Mouse (Mus musculus): ENCODE data around the gene Apoc3. TPM values are rescaled to one million over a fixed set of nuclear protein-coding genes. Genes with fewer than 3 reads are reported as not detected.
A peak's percentile ranks its signal among the peaks of the same experiment; 100 is the strongest.

The Apoc3 gene
- polyA plus RNA-seq, 1 experiment from 2014 or later, result not detected

DNA sequence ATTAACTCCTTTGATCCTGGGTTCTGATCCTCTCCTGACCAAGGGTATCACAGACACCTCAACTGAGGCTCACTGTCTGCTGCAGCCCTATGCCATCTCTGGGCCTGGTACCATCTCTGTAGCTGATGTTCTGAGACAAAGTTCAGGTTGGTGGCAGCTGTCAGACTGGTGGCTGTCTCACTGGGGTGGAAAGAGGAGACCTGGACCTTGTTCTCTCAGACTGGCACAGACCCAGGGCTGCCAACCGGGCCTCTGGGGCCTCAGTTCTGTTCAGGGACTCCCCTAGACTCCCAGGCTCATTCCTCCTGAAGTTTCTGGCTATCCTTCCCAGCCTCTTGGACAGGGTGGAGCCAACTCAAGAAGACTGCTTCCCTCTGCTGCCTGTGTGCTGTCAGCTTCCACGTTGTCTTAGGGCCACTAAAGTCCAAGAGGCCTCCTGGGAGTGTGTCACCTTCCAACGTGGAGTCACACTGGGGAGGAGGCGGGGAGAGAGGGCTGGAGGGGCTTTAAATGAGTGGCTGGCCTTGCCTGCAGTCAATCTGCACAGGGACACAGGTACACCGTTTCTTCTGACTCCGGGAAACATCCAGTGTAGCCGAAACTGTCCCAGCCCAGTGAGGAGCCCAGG lies 5.2 kb upstream of the Apoc3 start, which contains the start of gene Apoa4:
TSS of gene Apoa4 (plus strand) at position 171 of the 628 bp plus-strand sequence.
- Histone ChIP-seq H3K4me3 (ENCODE audit: low read depth, low read length) (no peak within 1 kb of the TSS), H3K27ac (ENCODE audit: low read depth, low read length) (no peak within 1 kb of the TSS), H3K4me1 (replicated peaks; ENCODE audit: control insufficient read depth, insufficient read depth, low read length) (no peaks in the 10 kb centered on the region), H3K36me3 (ENCODE audit: control insufficient read depth, insufficient read depth, low read length) (no peaks in the 10 kb centered on the region), H3K4me2 (ENCODE audit: low read depth, low read length, severe bottlenecking) (no peak within 1 kb of the TSS), H3K9me3 (ENCODE audit: control insufficient read depth, low read length) (no peaks in the 10 kb centered on the region), H3K9ac (ENCODE audit: low read length) (no peak within 1 kb of the TSS), H3K27me3 (ENCODE audit: control insufficient read depth, insufficient read depth, low read length) (no peaks in the 10 kb centered on the region)
- DNase-seq (ENCODE audit: low spot score) (no peak), ATAC-seq (replicated peaks; ENCODE audit: low FRiP score) (no peak)
- 72% methylated on average over 7 of the region's 7 CpGs for WGBS

DNA sequence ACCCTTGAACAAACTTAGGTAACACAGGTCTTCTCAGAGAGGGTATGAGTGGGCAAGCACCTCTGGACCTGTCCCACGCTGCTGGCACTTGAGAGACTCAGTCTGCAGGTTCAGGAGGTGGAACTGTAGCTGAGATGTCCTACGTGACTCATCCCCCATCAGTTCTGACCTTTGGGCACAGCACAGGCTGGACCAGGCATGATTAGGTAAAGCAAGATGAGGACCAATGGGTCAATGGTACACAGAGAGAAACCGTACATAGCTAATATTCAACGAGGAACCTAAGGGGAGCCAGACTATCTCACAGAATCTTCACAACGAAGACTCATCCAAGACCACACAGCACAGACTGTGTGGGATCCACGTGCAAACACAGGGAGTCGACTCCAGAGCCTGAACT lies 3.4 kb upstream of the Apoc3 start:
- no peaks in the 10 kb centered on the region for H3K36me3 ChIP-seq (ENCODE audit: control insufficient read depth, insufficient read depth, low read length)
- ATAC-seq (replicated peaks; ENCODE audit: low FRiP score) (no peak), DNase-seq (ENCODE audit: low spot score) (no peak)
- no peaks in the 10 kb centered on the region for H3K4me1 ChIP-seq (replicated peaks; ENCODE audit: control insufficient read depth, insufficient read depth, low read length)
- H3K9ac ChIP-seq (ENCODE audit: low read length), result no peak overlapping the region
- 87% methylated on average over 7 of the region's 7 CpGs for WGBS
- H3K4me3 ChIP-seq (ENCODE audit: low read depth, low read length), result no peak overlapping the region
- no peak overlapping the region for H3K4me2 ChIP-seq (ENCODE audit: low read depth, low read length, severe bottlenecking)
- no peaks in the 10 kb centered on the region for H3K9me3 ChIP-seq (ENCODE audit: control insufficient read depth, low read length)
- H3K27ac ChIP-seq (ENCODE audit: low read depth, low read length), result no peak overlapping the region
- no peaks in the 10 kb centered on the region for H3K27me3 ChIP-seq (ENCODE audit: control insufficient read depth, insufficient read depth, low read length)

DNA sequence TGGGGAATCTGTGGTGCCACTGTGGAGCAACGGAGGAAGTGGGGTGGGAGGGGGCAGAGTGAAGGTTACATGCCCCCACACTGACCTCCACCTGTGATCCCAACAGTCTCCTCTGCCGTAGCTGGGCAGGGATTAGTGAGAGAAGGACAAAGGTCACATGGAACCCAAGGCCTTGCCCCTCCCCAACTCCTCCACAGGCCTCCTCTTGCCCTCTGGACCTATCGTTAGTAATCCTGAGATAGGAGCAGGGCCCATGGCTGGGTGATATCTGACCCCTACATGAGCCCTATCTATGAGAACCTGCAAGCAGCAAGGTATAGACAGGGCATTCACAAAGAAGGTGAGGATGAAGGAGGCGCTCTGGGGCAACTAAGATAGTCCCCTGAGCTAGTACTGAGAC lies 213 bp upstream of the Apoc3 start:
- Histone ChIP-seq H3K27me3 (ENCODE audit: control insufficient read depth, insufficient read depth, low read length) (no peaks in the 10 kb centered on the region), H3K27ac (ENCODE audit: low read depth, low read length) (no peak overlapping the region)
- no peak for ATAC-seq (replicated peaks; ENCODE audit: low FRiP score)

DNA sequence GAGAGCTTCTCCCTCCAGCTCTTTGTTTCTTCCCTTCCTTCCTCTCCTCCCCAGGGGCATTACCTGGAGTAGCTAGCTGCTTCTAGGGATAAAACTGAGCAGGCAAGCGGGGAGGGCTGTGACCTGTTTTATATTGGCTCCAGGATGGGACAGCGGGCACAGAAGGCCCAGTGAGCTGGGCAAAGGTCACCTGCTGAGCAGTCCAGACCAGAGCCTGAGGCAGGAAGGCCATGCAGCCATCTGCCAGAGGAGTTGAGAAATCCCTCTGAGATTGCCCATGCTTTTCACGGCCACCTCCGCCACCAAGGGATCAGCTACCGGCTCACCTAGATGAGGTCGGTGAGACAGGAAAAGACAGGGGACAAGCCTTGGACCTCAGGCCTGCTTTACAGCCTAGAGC lies 240 bp downstream of the Apoc3 start:
- 88% methylated on average over 6 of the region's 6 CpGs for WGBS
- Histone ChIP-seq H3K4me1 (replicated peaks; ENCODE audit: control insufficient read depth, insufficient read depth, low read length) (peaks cover 5% of the 10 kb centered on the region; the same call in 1 of the 2 replicates), H3K36me3 (ENCODE audit: control insufficient read depth, insufficient read depth, low read length) (no peaks in the 10 kb centered on the region), H3K27me3 (ENCODE audit: control insufficient read depth, insufficient read depth, low read length) (no peaks in the 10 kb centered on the region), H3K4me2 (ENCODE audit: low read depth, low read length, severe bottlenecking) (no peak overlapping the region), H3K9ac (ENCODE audit: low read length) (no peak overlapping the region), H3K27ac (ENCODE audit: low read depth, low read length) (no peak overlapping the region), H3K4me3 (ENCODE audit: low read depth, low read length) (no peak overlapping the region), H3K9me3 (ENCODE audit: control insufficient read depth, low read length) (no peaks in the 10 kb centered on the region)
- DNase-seq (ENCODE audit: low spot score) (no peak), ATAC-seq (replicated peaks; ENCODE audit: low FRiP score) (no peak)

More for the DNA sequence above, 213 bp upstream of the Apoc3 start:
- Histone ChIP-seq H3K36me3 (ENCODE audit: control insufficient read depth, insufficient read depth, low read length) (no peaks in the 10 kb centered on the region), H3K4me2 (ENCODE audit: low read depth, low read length, severe bottlenecking) (no peak overlapping the region), H3K9me3 (ENCODE audit: control insufficient read depth, low read length) (no peaks in the 10 kb centered on the region), H3K9ac (ENCODE audit: low read length) (no peak overlapping the region), H3K4me1 (replicated peaks; ENCODE audit: control insufficient read depth, insufficient read depth, low read length) (peaks cover 2% of the 10 kb centered on the region; the same call in 1 of the 2 replicates), H3K4me3 (ENCODE audit: low read depth, low read length) (no peak overlapping the region)
- no peak for DNase-seq (ENCODE audit: low spot score)
- 38% methylated on average over 4 of the region's 4 CpGs for WGBS

DNA sequence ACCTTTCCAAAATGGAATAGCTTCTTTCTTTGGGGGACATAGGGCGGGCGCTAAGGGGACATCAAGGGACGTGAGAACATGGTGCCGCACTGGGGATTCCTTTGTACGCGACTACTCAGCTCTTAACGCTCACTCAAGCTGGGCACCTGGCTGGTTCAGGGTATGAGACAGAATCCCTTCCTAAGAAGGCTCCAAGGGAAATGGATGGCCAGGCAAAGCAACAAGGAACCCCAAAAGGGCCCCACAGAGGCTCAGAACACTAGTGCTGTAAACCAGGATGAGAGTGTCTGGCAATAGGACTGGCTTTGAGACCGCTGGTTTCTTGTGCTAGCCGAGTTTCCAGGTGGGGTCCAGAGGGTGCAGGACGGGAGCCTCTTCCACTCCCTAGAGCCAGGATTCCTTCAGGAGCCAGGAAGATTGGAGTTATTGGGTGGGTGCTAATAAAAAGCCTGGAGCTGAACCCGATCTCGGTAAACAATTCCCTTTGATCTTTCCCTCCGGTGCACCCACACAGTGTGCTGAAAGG lies 4.9 kb downstream of the Apoc3 start:
- Histone ChIP-seq H3K4me2 (ENCODE audit: low read depth, low read length, severe bottlenecking) (peak overlapping the region; percentile 49), H3K36me3 (ENCODE audit: control insufficient read depth, insufficient read depth, low read length) (no peaks in the 10 kb centered on the region), H3K9me3 (ENCODE audit: control insufficient read depth, low read length) (no peaks in the 10 kb centered on the region), H3K4me3 (ENCODE audit: low read depth, low read length) (peak overlapping the region; percentile 22), H3K4me1 (replicated peaks; ENCODE audit: control insufficient read depth, insufficient read depth, low read length) (peaks cover 5% of the 10 kb centered on the region; the same call in 1 of the 2 replicates), H3K27ac (ENCODE audit: low read depth, low read length) (no peak overlapping the region), H3K9ac (ENCODE audit: low read length) (peak overlapping the region; percentile 45), H3K27me3 (ENCODE audit: control insufficient read depth, insufficient read depth, low read length) (no peaks in the 10 kb centered on the region)
- ATAC-seq (replicated peaks; ENCODE audit: low FRiP score) (peak; percentile 30; the same call in 1 of the 2 replicates), DNase-seq (ENCODE audit: low spot score) (no peak)
- WGBS, result 17% methylated on average over 13 of the region's 13 CpGs

DNA sequence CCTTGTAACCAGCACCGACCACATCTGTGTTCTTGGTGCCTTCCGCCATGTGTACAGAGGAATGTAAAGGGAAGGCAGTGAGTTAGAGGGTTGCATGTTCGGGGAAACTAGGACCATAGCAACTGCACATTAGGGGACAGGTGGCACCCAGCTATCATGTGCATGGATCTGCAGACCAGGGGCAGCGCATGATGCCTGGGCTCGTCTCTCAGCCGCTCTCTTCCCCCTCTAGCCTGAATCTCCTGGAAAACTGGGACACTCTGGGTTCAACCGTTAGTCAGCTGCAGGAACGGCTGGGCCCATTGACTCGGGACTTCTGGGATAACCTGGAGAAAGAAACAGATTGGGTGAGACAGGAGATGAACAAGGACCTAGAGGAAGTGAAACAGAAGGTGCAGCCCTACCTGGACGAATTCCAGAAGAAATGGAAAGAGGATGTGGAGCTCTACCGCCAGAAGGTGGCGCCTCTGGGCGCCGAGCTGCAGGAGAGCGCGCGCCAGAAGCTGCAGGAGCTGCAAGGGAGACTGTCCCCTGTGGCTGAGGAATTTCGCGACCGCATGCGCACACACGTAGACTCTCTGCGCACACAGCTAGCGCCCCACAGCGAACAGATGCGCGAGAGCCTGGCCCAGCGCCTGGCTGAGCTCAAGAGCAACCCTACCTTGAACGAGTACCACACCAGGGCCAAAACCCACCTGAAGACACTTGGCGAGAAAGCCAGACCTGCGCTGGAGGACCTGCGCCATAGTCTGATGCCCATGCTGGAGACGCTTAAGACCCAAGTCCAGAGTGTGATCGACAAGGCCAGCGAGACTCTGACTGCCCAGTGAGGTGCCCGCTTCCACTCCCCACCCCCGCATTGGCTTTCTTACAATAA lies 5.6 kb downstream of the Apoc3 start:
- 15% methylated on average over 37 of the region's 37 CpGs for WGBS
- Histone ChIP-seq H3K4me1 (replicated peaks; ENCODE audit: control insufficient read depth, insufficient read depth, low read length) (peaks cover 5% of the 10 kb centered on the region; the same call in 1 of the 2 replicates), H3K9ac (ENCODE audit: low read length) (peak overlapping the region; percentile 45), H3K27me3 (ENCODE audit: control insufficient read depth, insufficient read depth, low read length) (no peaks in the 10 kb centered on the region), H3K4me2 (ENCODE audit: low read depth, low read length, severe bottlenecking) (peak overlapping the region; percentile 49), H3K9me3 (ENCODE audit: control insufficient read depth, low read length) (no peaks in the 10 kb centered on the region), H3K4me3 (ENCODE audit: low read depth, low read length) (peak overlapping the region; percentile 22), H3K27ac (ENCODE audit: low read depth, low read length) (no peak overlapping the region), H3K36me3 (ENCODE audit: control insufficient read depth, insufficient read depth, low read length) (no peaks in the 10 kb centered on the region)
- ATAC-seq (replicated peaks; ENCODE audit: low FRiP score) (peak; percentile 90), DNase-seq (ENCODE audit: low spot score) (peak; percentile 89)

DNA sequence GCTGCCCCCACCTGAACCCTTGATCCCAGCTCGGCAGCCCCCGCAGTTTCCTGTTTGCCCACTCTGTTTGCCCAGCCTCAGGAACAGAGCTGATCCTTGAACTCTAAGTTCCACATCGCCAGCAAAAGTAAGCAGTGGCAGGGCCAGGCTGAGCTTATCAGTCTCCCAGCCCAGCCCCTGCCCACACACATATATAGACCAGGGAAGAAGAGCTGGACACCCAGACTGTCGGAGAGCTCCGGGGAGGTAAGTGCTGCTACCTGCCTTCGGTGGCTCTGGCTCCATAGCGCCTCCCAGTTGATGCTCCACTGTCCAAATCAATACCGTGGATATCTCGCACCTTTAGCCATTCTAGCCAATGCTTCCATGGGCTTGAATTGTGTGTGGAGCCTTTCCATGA lies 6.9 kb downstream of the Apoc3 start, which contains the start of gene Apoa1:
TSS of gene Apoa1 (plus strand) at position 90 of the 400 bp plus-strand sequence.
- no peaks in the 10 kb centered on the region for H3K27me3 ChIP-seq (ENCODE audit: control insufficient read depth, insufficient read depth, low read length)
- WGBS, result 64% methylated on average over 9 of the region's 9 CpGs
- ATAC-seq (replicated peaks; ENCODE audit: low FRiP score), result no peak
- no peak within 1 kb of the TSS for H3K27ac ChIP-seq (ENCODE audit: low read depth, low read length)
- H3K9ac ChIP-seq (ENCODE audit: low read length), result no peak within 1 kb of the TSS
- H3K36me3 ChIP-seq (ENCODE audit: control insufficient read depth, insufficient read depth, low read length), result no peaks in the 10 kb centered on the region
- H3K4me2 ChIP-seq (ENCODE audit: low read depth, low read length, severe bottlenecking), result no peak within 1 kb of the TSS
- H3K9me3 ChIP-seq (ENCODE audit: control insufficient read depth, low read length), result no peaks in the 10 kb centered on the region
- H3K4me1 ChIP-seq (replicated peaks; ENCODE audit: control insufficient read depth, insufficient read depth, low read length), result peaks cover 5% of the 10 kb centered on the region; the same call in 1 of the 2 replicates
- no peak within 1 kb of the TSS for H3K4me3 ChIP-seq (ENCODE audit: low read depth, low read length)
- DNase-seq (ENCODE audit: low spot score), result no peak

DNA sequence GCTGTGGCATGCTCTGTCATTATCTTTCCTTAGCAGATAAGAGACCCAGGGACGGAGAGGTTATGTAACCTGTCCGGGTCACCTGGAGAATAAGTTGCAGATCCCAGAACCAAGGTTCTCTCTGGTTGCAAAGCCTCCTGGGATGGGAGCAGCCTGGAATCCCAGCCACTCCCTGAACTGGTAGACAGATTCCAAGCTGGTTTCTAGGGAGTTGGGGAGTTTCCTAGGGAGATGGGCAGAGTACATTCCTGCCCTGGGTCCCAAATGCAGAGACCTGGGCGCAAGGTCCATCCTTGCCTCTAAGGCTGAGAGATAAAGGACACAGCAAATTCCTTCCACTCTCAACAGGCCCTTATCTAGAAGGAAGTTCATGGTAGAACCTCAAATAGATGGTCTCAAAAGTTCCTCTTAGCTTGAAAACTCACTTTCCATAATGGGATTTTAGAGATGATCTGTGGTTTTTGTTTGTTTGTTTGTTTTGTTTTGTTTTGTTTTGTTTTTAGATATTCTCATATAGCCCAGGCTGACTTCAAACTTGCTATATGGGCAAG lies 8.3 kb downstream of the Apoc3 start:
- Histone ChIP-seq H3K27me3 (ENCODE audit: control insufficient read depth, insufficient read depth, low read length) (no peaks in the 10 kb centered on the region), H3K9me3 (ENCODE audit: control insufficient read depth, low read length) (no peaks in the 10 kb centered on the region), H3K9ac (ENCODE audit: low read length) (no peak overlapping the region), H3K4me2 (ENCODE audit: low read depth, low read length, severe bottlenecking) (no peak overlapping the region), H3K4me1 (replicated peaks; ENCODE audit: control insufficient read depth, insufficient read depth, low read length) (peaks cover 5% of the 10 kb centered on the region; the same call in 1 of the 2 replicates), H3K27ac (ENCODE audit: low read depth, low read length) (no peak overlapping the region), H3K36me3 (ENCODE audit: control insufficient read depth, insufficient read depth, low read length) (no peaks in the 10 kb centered on the region), H3K4me3 (ENCODE audit: low read depth, low read length) (no peak overlapping the region)
- ATAC-seq (replicated peaks; ENCODE audit: low FRiP score), result no peak
- no peak for DNase-seq (ENCODE audit: low spot score)
- 92% methylated on average over 3 of the region's 3 CpGs for WGBS

Measured in forebrain, embryonic 11.5 days (tissue).